Mouse (Mus musculus) kidney, embryonic 16.5 days (tissue): ENCODE data around the gene Olfr1286. TPM values are rescaled to one million over a fixed set of nuclear protein-coding genes. Genes with fewer than 3 reads are reported as not detected.

ENCODE experiments used
- ATAC-seq: fragments of 200-750 bp; cut with Nextera tagmentation; 2 replicates; pipeline ENCODE4 v1.8.0; 2017; ENCODE audit warnings: moderate TSS enrichment; ENCODE audit not compliant: low FRiP score, low TSS enrichment
- H3K27ac ChIP-seq: fragments of 300-500 bp; sonication (generic); 2 replicates; pipeline ENCODE4 v1.5.1; 2014; ENCODE audit warnings: low read length
- H3K27me3 ChIP-seq: fragments of 300-500 bp; sonication (generic); 2 replicates; pipeline ENCODE4 v1.6.1; 2014; ENCODE audit warnings: low read length, control low read depth, mixed read lengths; ENCODE audit not compliant: insufficient read depth
- H3K36me3 ChIP-seq: fragments of 300-500 bp; sonication (generic); 2 replicates; pipeline ENCODE4 v1.6.1; 2014; ENCODE audit warnings: low read length, control low read depth, mixed read lengths; ENCODE audit not compliant: insufficient read depth
- H3K4me1 ChIP-seq: fragments of 300-500 bp; sonication (generic); 2 replicates; pipeline ENCODE4 v1.6.1; 2014; ENCODE audit warnings: low read length, control low read depth, mixed read lengths; ENCODE audit not compliant: insufficient read depth
- H3K4me2 ChIP-seq: fragments of 300-500 bp; sonication (generic); replicated peaks from 2 replicates; pipeline ENCODE4 v1.6.1; 2014; ENCODE audit warnings: low read depth, low read length
- H3K4me3 ChIP-seq: fragments of 300-500 bp; sonication (generic); 2 replicates; pipeline ENCODE4 v1.5.1; 2014; ENCODE audit warnings: mild to moderate bottlenecking, low read length
- H3K9ac ChIP-seq: fragments of 300-500 bp; sonication (generic); replicated peaks from 2 replicates; pipeline ENCODE4 v1.6.1; 2014; ENCODE audit warnings: low read length
- H3K9me3 ChIP-seq: fragments of 300-500 bp; sonication (generic); 2 replicates; pipeline ENCODE4 v1.6.1; 2016; ENCODE audit warnings: low read length, control low read depth
- WGBS: fragments of 180-500 bp; shearing (Covaris S2); extraction: QIAGEN DNeasy Blood & Tissue Kit; methylation state at CpG from one replicate; pipeline ENCODE4 v1.1.7; 2014; 5-methylcytosine and 5-hydroxymethylcytosine counted together
- polyA plus RNA-seq: library from polyadenylated mRNA; unstranded; fragments of >200 nt; fragmentation: Nextera tagmentation; extraction: Ambion mirVana; gene quantifications from 2 replicates; pipeline ENCODE4 v1.2.1, GENCODE M21; 2015

Gene Olfr1286
- not detected in 2 replicates for polyA plus RNA-seq

DNA sequence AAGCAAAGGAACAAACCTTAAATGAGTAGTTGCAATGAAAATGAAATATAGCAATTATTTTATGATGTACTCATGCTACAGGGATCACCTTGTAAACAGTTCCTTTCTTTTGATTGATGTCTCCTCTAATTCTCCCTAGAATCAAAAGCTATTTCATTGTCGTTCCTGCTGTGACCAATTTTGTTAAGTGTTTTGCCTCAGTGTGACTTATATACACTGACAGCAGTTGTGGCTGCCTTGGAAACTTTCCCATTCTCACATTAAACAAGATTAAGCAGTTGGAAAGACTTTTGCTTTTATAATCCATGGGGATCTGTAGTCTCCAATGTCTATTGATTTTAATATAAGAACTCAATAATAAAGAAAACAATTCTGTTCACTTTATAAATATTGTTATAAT lies at the start of gene Olfr1286:
TSS of gene Olfr1286 (minus strand) at position 185 of the 400 bp plus-strand sequence.
- Histone ChIP-seq H3K27ac (no peak within 1 kb of the TSS), H3K27me3 (no peaks in the 10 kb centered on the region), H3K4me2 (no peak within 1 kb of the TSS), H3K36me3 (no peaks in the 10 kb centered on the region), H3K9ac (no peak within 1 kb of the TSS), H3K9me3 (0 out of 2 replicates have a peak, but pooled peaks cover 3% of the 10 kb centered on the region), H3K4me1 (no peaks in the 10 kb centered on the region), H3K4me3 (no peak within 1 kb of the TSS)
- ATAC-seq = no peak
- 61% methylated on average over 1 of the region's 1 CpGs for WGBS

DNA sequence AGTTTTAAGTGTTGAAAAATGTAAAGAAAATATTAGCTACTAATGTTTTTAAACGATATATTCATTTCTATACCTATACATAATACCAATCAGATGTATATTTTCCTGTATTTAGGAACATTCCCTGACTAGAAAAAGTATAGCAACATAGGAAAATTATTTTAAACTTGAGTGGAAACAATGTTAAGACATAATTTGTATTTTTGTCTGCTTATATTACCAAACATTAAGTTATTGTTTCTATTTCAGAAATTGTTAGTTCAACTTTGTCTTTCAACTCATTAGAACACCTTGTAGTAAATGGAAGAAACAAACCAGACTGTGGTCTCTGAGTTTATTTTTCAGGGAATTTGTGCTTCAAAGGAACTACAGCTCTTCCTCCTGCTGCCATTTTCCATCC lies 25.9 kb upstream of the Olfr1286 start, which contains the start of gene Olfr1287:
TSS of gene Olfr1287 (plus strand) at position 301 of the 400 bp plus-strand sequence.
- Histone ChIP-seq H3K4me1 (no peaks in the 10 kb centered on the region), H3K4me3 (no peak within 1 kb of the TSS), H3K4me2 (no peak within 1 kb of the TSS), H3K27ac (no peak within 1 kb of the TSS), H3K9me3 (no peaks in the 10 kb centered on the region), H3K9ac (no peak within 1 kb of the TSS), H3K27me3 (no peaks in the 10 kb centered on the region), H3K36me3 (no peaks in the 10 kb centered on the region)
- 73% methylated on average over 1 of the region's 1 CpGs for WGBS
- no peak for ATAC-seq

DNA sequence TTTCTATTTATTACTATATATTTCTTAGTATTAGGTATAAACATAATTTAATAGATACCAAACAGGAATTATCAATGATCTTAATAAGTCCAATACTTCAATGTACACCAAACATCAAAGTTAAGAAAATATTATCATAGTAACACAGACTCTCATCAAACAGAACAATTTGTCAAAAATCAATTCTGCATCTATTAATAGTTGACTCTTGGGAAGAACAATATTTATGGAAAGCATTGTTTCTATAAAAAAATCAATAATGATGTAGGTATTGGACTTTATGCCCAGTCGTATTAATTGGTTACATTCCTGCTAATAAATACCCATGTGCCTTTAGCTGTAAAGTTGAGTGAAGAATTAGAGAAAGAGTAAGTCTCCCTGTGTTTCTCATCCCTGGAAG lies 47.7 kb downstream of the Olfr1286 start, which contains the start of gene Olfr1284:
TSS of gene Olfr1284 (plus strand) at position 301 of the 400 bp plus-strand sequence.
- Histone ChIP-seq H3K4me1 (no peaks in the 10 kb centered on the region), H3K4me2 (no peak within 1 kb of the TSS), H3K9me3 (no peaks in the 10 kb centered on the region), H3K9ac (no peak within 1 kb of the TSS), H3K27ac (no peak within 1 kb of the TSS), H3K4me3 (no peak within 1 kb of the TSS), H3K36me3 (no peaks in the 10 kb centered on the region), H3K27me3 (no peaks in the 10 kb centered on the region)
- 95% methylated on average over 1 of the region's 1 CpGs for WGBS
- no peak for ATAC-seq

Other genes starting within 250 kb of the Olfr1286 start
- gene 4930430A15Rik, start 193.5 kb downstream of the Olfr1286 start, polyA plus RNA-seq = not detected in 2 replicates
- not detected in 2 replicates for gene Olfr1275, start 187.8 kb downstream of the Olfr1286 start, polyA plus RNA-seq
- gene Olfr1276, start 168.6 kb downstream of the Olfr1286 start, polyA plus RNA-seq = not detected in 2 replicates
- gene Olfr1277, start 149.0 kb downstream of the Olfr1286 start, polyA plus RNA-seq = not detected in 2 replicates
- gene Olfr1278, start 133.0 kb downstream of the Olfr1286 start, polyA plus RNA-seq = not detected in 2 replicates
- gene Olfr1279, start 122.5 kb downstream of the Olfr1286 start, polyA plus RNA-seq = not detected in 2 replicates
- gene Olfr1280, start 109.1 kb downstream of the Olfr1286 start, polyA plus RNA-seq = not detected in 2 replicates
- gene Olfr1281, start 96.6 kb downstream of the Olfr1286 start, polyA plus RNA-seq = not detected in 2 replicates
- not detected in 2 replicates for gene Olfr1282, start 87.0 kb downstream of the Olfr1286 start, polyA plus RNA-seq
- gene Olfr1283, start 56.3 kb downstream of the Olfr1286 start, polyA plus RNA-seq = not detected in 2 replicates
- not detected in 2 replicates for gene Olfr1284, start 47.6 kb downstream of the Olfr1286 start, polyA plus RNA-seq
- gene Olfr1287, start 26.0 kb upstream of the Olfr1286 start, polyA plus RNA-seq = not detected in 2 replicates
- gene Olfr1288, start 51.0 kb upstream of the Olfr1286 start, polyA plus RNA-seq = not detected in 2 replicates
- gene Olfr1289, start 57.7 kb upstream of the Olfr1286 start, polyA plus RNA-seq = not detected in 2 replicates
- not detected in 2 replicates for gene Olfr1290, start 70.7 kb upstream of the Olfr1286 start, polyA plus RNA-seq
- not detected in 2 replicates for gene Olfr1291-ps1, start 74.1 kb upstream of the Olfr1286 start, polyA plus RNA-seq
- not detected in 2 replicates for gene Olfr1293-ps, start 102.1 kb upstream of the Olfr1286 start, polyA plus RNA-seq
- gene Olfr1294, start 117.2 kb upstream of the Olfr1286 start, polyA plus RNA-seq = not detected in 2 replicates
- gene Olfr1295, start 146.6 kb upstream of the Olfr1286 start, polyA plus RNA-seq = not detected in 2 replicates
- gene Olfr1297, start 203.4 kb upstream of the Olfr1286 start, polyA plus RNA-seq = not detected in 2 replicates
- gene Olfr1298, start 226.1 kb upstream of the Olfr1286 start, polyA plus RNA-seq = not detected in 2 replicates
- gene Olfr1299, start 238.3 kb upstream of the Olfr1286 start, polyA plus RNA-seq = not detected in 2 replicates